Mouse (Mus musculus): Measurements from ENCODE around the gene Snx10. TPM values are rescaled to one million over a fixed set of nuclear protein-coding genes. Genes with fewer than 3 reads are reported as not detected.
"Not testable (repeated sequence)": the region's sequence is repeated elsewhere in the genome, so short reads cannot be mapped to it uniquely, and the experiment has no call there.

Snx10 gene
- polyA plus RNA-seq (2015; fragmentation: Nextera tagmentation; extraction: Ambion mirVana), result 52.9 and 61.7 TPM in 2 replicates

- peak; percentile 81 for ATAC-seq (replicated peaks)
- Histone ChIP-seq H3K27me3 (no peaks in the 10 kb centered on the region), H3K36me3 (no peaks in the 10 kb centered on the region), H3K27ac (replicated peaks) (peak within 1 kb of the TSS; percentile 83), H3K9ac (replicated peaks) (peak within 1 kb of the TSS; percentile 87), H3K9me3 (no peaks in the 10 kb centered on the region), H3K4me3 (peak within 1 kb of the TSS; percentile 78), H3K4me2 (replicated peaks) (peak within 1 kb of the TSS; percentile 64), H3K4me1 (peaks cover 15% of the 10 kb centered on the region)
- WGBS, result under 1% methylated on average over 46 of the region's 47 CpGs
Measured at GRCm38 (mm10) chr6:51523807-51524320, at the start of gene Snx10. TSS of gene Snx10 (plus strand) at chr6:51523901.

GRCm38 (mm10) chr6:51479136-51479731 is 44.5 kb upstream of the Snx10 start:
- no peak for ATAC-seq (replicated peaks)
- Histone ChIP-seq H3K9me3 (no peaks in the 10 kb centered on the region), H3K9ac (replicated peaks) (no peak overlapping the region), H3K4me3 (no peak overlapping the region), H3K4me2 (replicated peaks) (no peak overlapping the region), H3K36me3 (peaks cover 74% of the 10 kb centered on the region), H3K27ac (replicated peaks) (no peak overlapping the region), H3K27me3 (no peaks in the 10 kb centered on the region), H3K4me1 (peaks cover 14% of the 10 kb centered on the region)
- 98% methylated on average over 4 of the region's 4 CpGs for WGBS

GRCm38 (mm10) chr6:51481548-51481947 is 42.2 kb upstream of the Snx10 start:
- H3K27ac ChIP-seq (replicated peaks), result no peak overlapping the region
- no peak overlapping the region for H3K4me2 ChIP-seq (replicated peaks)
- no peak for ATAC-seq (replicated peaks)
- no peak overlapping the region for H3K4me3 ChIP-seq
- no peaks in the 10 kb centered on the region for H3K9me3 ChIP-seq
- 0 out of 2 replicates have a peak, but pooled peaks cover 8% of the 10 kb centered on the region for H3K4me1 ChIP-seq
- no peak overlapping the region for H3K9ac ChIP-seq (replicated peaks)
- WGBS, result 92% methylated on average over 8 of the region's 8 CpGs
- H3K27me3 ChIP-seq, result no peaks in the 10 kb centered on the region
- peaks cover 59% of the 10 kb centered on the region for H3K36me3 ChIP-seq

- Histone ChIP-seq H3K4me1 (0 out of 2 replicates have a peak, but pooled peaks cover 5% of the 10 kb centered on the region), H3K4me3 (no peak overlapping the region), H3K27ac (replicated peaks) (no peak overlapping the region), H3K4me2 (replicated peaks) (no peak overlapping the region), H3K27me3 (no peaks in the 10 kb centered on the region), H3K36me3 (peaks cover 43% of the 10 kb centered on the region), H3K9ac (replicated peaks) (no peak overlapping the region), H3K9me3 (no peaks in the 10 kb centered on the region)
- ATAC-seq (replicated peaks), result no peak
- 97% methylated on average over 3 of the region's 3 CpGs for WGBS
Measured at GRCm38 (mm10) chr6:51483861-51484260, 39.8 kb upstream of the Snx10 start.

GRCm38 (mm10) chr6:51484556-51484955 is 39.1 kb upstream of the Snx10 start:
- H3K27ac ChIP-seq (replicated peaks); H3K4me2 ChIP-seq (replicated peaks); ATAC-seq (replicated peaks); H3K9ac ChIP-seq (replicated peaks); H3K27me3 ChIP-seq; H3K9me3 ChIP-seq; H3K4me3 ChIP-seq; H3K4me1 ChIP-seq: not testable (repeated sequence)
- peaks cover 37% of the 10 kb centered on the region for H3K36me3 ChIP-seq
- WGBS, result 87% methylated on average over 8 of the region's 8 CpGs

GRCm38 (mm10) chr6:51485646-51486045 is 38.1 kb upstream of the Snx10 start:
- WGBS, result 73% methylated on average over 2 of the region's 2 CpGs
- no peak for ATAC-seq (replicated peaks)
- Histone ChIP-seq H3K9me3 (no peaks in the 10 kb centered on the region), H3K27ac (replicated peaks) (no peak overlapping the region), H3K4me3 (no peak overlapping the region), H3K27me3 (no peaks in the 10 kb centered on the region), H3K4me2 (replicated peaks) (no peak overlapping the region), H3K4me1 (0 out of 2 replicates have a peak, but pooled peaks cover 2% of the 10 kb centered on the region), H3K9ac (replicated peaks) (no peak overlapping the region), H3K36me3 (peaks cover 26% of the 10 kb centered on the region)

GRCm38 (mm10) chr6:51486076-51486710 is 37.5 kb upstream of the Snx10 start:
- ATAC-seq (replicated peaks), result no peak
- H3K27ac ChIP-seq (replicated peaks), result no peak overlapping the region
- H3K4me2 ChIP-seq (replicated peaks), result no peak overlapping the region
- peaks cover 20% of the 10 kb centered on the region for H3K36me3 ChIP-seq
- H3K4me3 ChIP-seq, result no peak overlapping the region
- 74% methylated on average over 7 of the region's 7 CpGs for WGBS
- H3K9me3 ChIP-seq, result no peaks in the 10 kb centered on the region
- H3K9ac ChIP-seq (replicated peaks), result no peak overlapping the region
- no peaks in the 10 kb centered on the region for H3K4me1 ChIP-seq
- no peaks in the 10 kb centered on the region for H3K27me3 ChIP-seq

- no peak for ATAC-seq (replicated peaks)
- Histone ChIP-seq H3K27ac (replicated peaks) (no peak overlapping the region), H3K4me3 (no peak overlapping the region), H3K4me2 (replicated peaks) (no peak overlapping the region), H3K36me3 (peaks cover 15% of the 10 kb centered on the region), H3K27me3 (no peaks in the 10 kb centered on the region), H3K9me3 (no peaks in the 10 kb centered on the region), H3K9ac (replicated peaks) (no peak overlapping the region), H3K4me1 (no peaks in the 10 kb centered on the region)
- WGBS, result 90% methylated on average over 5 of the region's 5 CpGs
Measured at GRCm38 (mm10) chr6:51486731-51487130, 37.0 kb upstream of the Snx10 start.

- ATAC-seq (replicated peaks), result no peak
- Histone ChIP-seq H3K36me3 (no peaks in the 10 kb centered on the region), H3K9me3 (no peaks in the 10 kb centered on the region), H3K4me1 (no peaks in the 10 kb centered on the region), H3K27me3 (no peaks in the 10 kb centered on the region), H3K4me3 (no peak overlapping the region), H3K27ac (replicated peaks) (no peak overlapping the region), H3K4me2 (replicated peaks) (no peak overlapping the region), H3K9ac (replicated peaks) (no peak overlapping the region)
- 67% methylated on average over 2 of the region's 2 CpGs for WGBS
Measured at GRCm38 (mm10) chr6:51489787-51490186, 33.9 kb upstream of the Snx10 start.

- 82% methylated on average over 8 of the region's 8 CpGs for WGBS
- no peak overlapping the region for H3K27ac ChIP-seq (replicated peaks)
- H3K27me3 ChIP-seq, result no peaks in the 10 kb centered on the region
- no peak overlapping the region for H3K4me3 ChIP-seq
- H3K4me1 ChIP-seq, result no peaks in the 10 kb centered on the region
- no peak overlapping the region for H3K4me2 ChIP-seq (replicated peaks)
- H3K9me3 ChIP-seq, result no peaks in the 10 kb centered on the region
- no peaks in the 10 kb centered on the region for H3K36me3 ChIP-seq
- no peak for ATAC-seq (replicated peaks)
- H3K9ac ChIP-seq (replicated peaks), result no peak overlapping the region
Measured at GRCm38 (mm10) chr6:51497321-51498111, 26.2 kb upstream of the Snx10 start.

- WGBS, result 54% methylated on average over 1 of the region's 1 CpGs
- no peak overlapping the region for H3K4me3 ChIP-seq
- H3K4me1 ChIP-seq, result peaks cover 6% of the 10 kb centered on the region; the same call in 1 of the 2 replicates
- no peak for ATAC-seq (replicated peaks)
- H3K36me3 ChIP-seq, result no peaks in the 10 kb centered on the region
- H3K9me3 ChIP-seq, result no peaks in the 10 kb centered on the region
- no peak overlapping the region for H3K27ac ChIP-seq (replicated peaks)
- no peaks in the 10 kb centered on the region for H3K27me3 ChIP-seq
- H3K4me2 ChIP-seq (replicated peaks), result no peak overlapping the region
- no peak overlapping the region for H3K9ac ChIP-seq (replicated peaks)
Measured at GRCm38 (mm10) chr6:51505671-51506070, 18.0 kb upstream of the Snx10 start.

- Histone ChIP-seq H3K9me3 (no peaks in the 10 kb centered on the region), H3K27ac (replicated peaks) (no peak overlapping the region), H3K27me3 (no peaks in the 10 kb centered on the region), H3K4me2 (replicated peaks) (no peak overlapping the region), H3K36me3 (no peaks in the 10 kb centered on the region), H3K9ac (replicated peaks) (no peak overlapping the region), H3K4me1 (peaks cover 6% of the 10 kb centered on the region; the same call in 1 of the 2 replicates), H3K4me3 (no peak overlapping the region)
- WGBS, result 67% methylated on average over 2 of the region's 2 CpGs
- no peak for ATAC-seq (replicated peaks)
Measured at GRCm38 (mm10) chr6:51507556-51507955, 16.1 kb upstream of the Snx10 start.

Measured in forebrain, embryonic 15.5 days (tissue).